ENCODE assay signal across 9 mouse cellular contexts in the genomic region with DNA sequence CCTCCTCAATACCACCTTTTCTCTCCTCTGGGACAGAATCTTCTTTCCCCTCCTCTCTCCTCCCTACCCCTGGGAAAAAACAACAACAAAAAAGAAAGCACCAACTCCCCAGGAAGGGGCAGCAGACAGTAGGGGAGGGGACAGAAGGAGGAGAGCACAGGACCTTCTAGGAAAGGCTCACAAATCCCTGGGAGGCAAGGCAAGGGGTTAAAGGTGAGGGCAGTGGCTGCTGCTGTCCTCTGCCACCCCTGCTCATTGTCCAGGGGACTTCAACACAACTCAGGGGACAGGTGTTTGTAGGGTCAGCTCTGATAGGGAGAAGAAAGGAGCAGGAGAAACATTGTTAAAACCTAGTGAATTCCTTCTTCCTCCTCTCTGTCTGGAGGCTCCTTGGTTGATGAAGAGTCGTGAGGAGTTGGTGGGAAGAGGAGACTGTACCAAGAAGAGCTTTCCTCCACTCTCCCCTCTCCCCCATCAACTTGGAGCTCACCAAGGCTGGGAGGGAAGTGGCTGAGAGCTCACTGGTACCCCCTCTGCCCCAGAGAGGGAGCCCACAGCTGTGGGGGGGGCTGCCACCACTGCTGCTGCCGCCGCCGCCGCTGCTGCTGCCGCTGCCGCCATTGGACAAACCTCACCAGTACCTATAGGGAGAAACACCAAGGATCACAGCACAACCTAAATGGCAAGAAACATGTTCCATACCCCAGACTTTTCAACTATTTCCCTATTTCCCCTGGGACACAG. TPM values are rescaled to one million over a fixed set of nuclear protein-coding genes. Genes with fewer than 3 reads are reported as not detected.
DNase-seq lines count a peak whose midpoint lies in the region; ATAC-seq and TF ChIP-seq lines count a peak whose summit lies in the region.
"Had no signal": no experiment of that assay in that cellular context is flagged by ENCODE, and none has a peak within 500 bp of the region (broad histone marks: within the 10 kb centered on the region; RNA-seq: fewer than 3 reads in every experiment).

No protein-coding gene starts in this region.

- WGBS in kidney, postnatal 0 days: 70% methylated on average over 6 of the region's 7 CpGs
- WGBS in embryonic facial prominence, embryonic 12.5 days: 84% methylated on average over 7 of the region's 7 CpGs
- WGBS in hindbrain, embryonic 15.5 days: 79% methylated on average over 7 of the region's 7 CpGs
- 77% methylated on average over 7 of the region's 7 CpGs for WGBS in midbrain, embryonic 14.5 days

- H3K4me1 ChIP-seq in kidney, postnatal 0 days (replicated peaks; ENCODE audit: insufficient read depth, low read length): peaks cover 45% of the 10 kb centered on the region
- H3K4me1 ChIP-seq in embryonic facial prominence, embryonic 12.5 days: peaks cover 72% of the 10 kb centered on the region
- peaks cover 74% of the 10 kb centered on the region for H3K4me1 ChIP-seq in hindbrain, embryonic 15.5 days (replicated peaks)
- H3K4me1 ChIP-seq in midbrain, embryonic 14.5 days (ENCODE audit: control insufficient read depth, insufficient read depth, low read length): peaks cover 49% of the 10 kb centered on the region

- H3K4me2 ChIP-seq in kidney, postnatal 0 days (ENCODE audit: low read length): peak overlapping the region; percentile 95; the same call in 1 of the 2 replicates
- peak overlapping the region; percentile 97 for H3K4me2 ChIP-seq in embryonic facial prominence, embryonic 12.5 days (replicated peaks)
- H3K4me2 ChIP-seq in hindbrain, embryonic 15.5 days: peak overlapping the region; percentile 89
- peak overlapping the region; percentile 91 for H3K4me2 ChIP-seq in midbrain, embryonic 14.5 days (ENCODE audit: low read length)

- ATAC-seq in kidney, postnatal 0 days (replicated peaks; ENCODE audit: low FRiP score, low read depth): no peak
- no peak for ATAC-seq in embryonic facial prominence, embryonic 12.5 days (ENCODE audit: insufficient number of reproducible peaks, insufficient read depth, low FRiP score, low TSS enrichment)
- ATAC-seq in hindbrain, embryonic 15.5 days (ENCODE audit: low FRiP score, low read depth): no peak
- no peak for ATAC-seq in midbrain, embryonic 14.5 days (ENCODE audit: low FRiP score, low TSS enrichment)

- H3K4me3 ChIP-seq in kidney, postnatal 0 days (replicated peaks; ENCODE audit: low read depth, low read length): no peak overlapping the region
- H3K4me3 ChIP-seq in embryonic facial prominence, embryonic 12.5 days: peak overlapping the region; percentile 92
- peak overlapping the region; percentile 74; the same call in 1 of the 2 replicates for H3K4me3 ChIP-seq in hindbrain, embryonic 15.5 days
- peak overlapping the region; percentile 95 for H3K4me3 ChIP-seq in midbrain, embryonic 14.5 days (replicated peaks; ENCODE audit: low read depth, low read length)

- no peaks in the 10 kb centered on the region for H3K9me3 ChIP-seq in kidney, postnatal 0 days (replicated peaks; ENCODE audit: low read length)
- no peaks in the 10 kb centered on the region for H3K9me3 ChIP-seq in embryonic facial prominence, embryonic 12.5 days
- H3K9me3 ChIP-seq in hindbrain, embryonic 15.5 days: no peaks in the 10 kb centered on the region
- no peaks in the 10 kb centered on the region for H3K9me3 ChIP-seq in midbrain, embryonic 14.5 days (ENCODE audit: control insufficient read depth, low read length)

- H3K36me3 ChIP-seq in kidney, postnatal 0 days (ENCODE audit: insufficient read depth, low read length): 0 out of 2 replicates have a peak, but pooled peaks cover 15% of the 10 kb centered on the region
- peaks cover 30% of the 10 kb centered on the region for H3K36me3 ChIP-seq in embryonic facial prominence, embryonic 12.5 days
- peaks cover 14% of the 10 kb centered on the region for H3K36me3 ChIP-seq in hindbrain, embryonic 15.5 days
- peaks cover 31% of the 10 kb centered on the region for H3K36me3 ChIP-seq in midbrain, embryonic 14.5 days (ENCODE audit: control insufficient read depth, insufficient read depth, low read length)

- no peak overlapping the region for H3K27ac ChIP-seq in kidney, postnatal 0 days
- H3K27ac ChIP-seq in embryonic facial prominence, embryonic 12.5 days: peak overlapping the region; percentile 72; the same call in 1 of the 2 replicates
- peak overlapping the region; percentile 18; the same call in 1 of the 2 replicates for H3K27ac ChIP-seq in hindbrain, embryonic 15.5 days (replicated peaks)
- H3K27ac ChIP-seq in midbrain, embryonic 14.5 days (replicated peaks; ENCODE audit: low read depth, low read length): peak overlapping the region; percentile 100; the same call in 1 of the 2 replicates

- DNase-seq in kidney, postnatal 0 days (ENCODE audit: low spot score): no peak
- DNase-seq in kidney, adult 9 months: no peak
- no peak for DNase-seq in midbrain, embryonic 14.5 days
- DNase-seq in retina, embryonic 14.5 days (ENCODE audit: low spot score): no peak
- DNase-seq in adrenal gland, postnatal 4 days (ENCODE audit: low spot score in 2 of 2): no peak
- DNase-seq in left cerebral cortex, adult 8-10 months (ENCODE audit: low spot score in 2 of 2): no peak

- H3K9ac ChIP-seq in kidney, postnatal 0 days (ENCODE audit: low read depth, low read length): no peak overlapping the region
- H3K9ac ChIP-seq in embryonic facial prominence, embryonic 12.5 days: peak overlapping the region; percentile 99; the same call in 1 of the 2 replicates
- peak overlapping the region; percentile 89 for H3K9ac ChIP-seq in hindbrain, embryonic 15.5 days
- peak overlapping the region; percentile 99; the same call in 1 of the 2 replicates for H3K9ac ChIP-seq in midbrain, embryonic 14.5 days (replicated peaks; ENCODE audit: low read length)

- TF ChIP-seq CTCF in kidney, postnatal 0 days (IDR thresholded peaks at IDR 0.05; ENCODE audit: low read depth): no peak

- no peaks in the 10 kb centered on the region for H3K27me3 ChIP-seq in kidney, postnatal 0 days (ENCODE audit: insufficient read depth, low read length)
- H3K27me3 ChIP-seq in embryonic facial prominence, embryonic 12.5 days: no peaks in the 10 kb centered on the region
- H3K27me3 ChIP-seq in hindbrain, embryonic 15.5 days: no peaks in the 10 kb centered on the region
- no peaks in the 10 kb centered on the region for H3K27me3 ChIP-seq in midbrain, embryonic 14.5 days (ENCODE audit: control insufficient read depth, insufficient read depth, low read length)

RNA-seq across cellular contexts. Expression of a gene that starts 1.7 kb away (rescaled TPM):
- 2.5 and 2.7 TPM in 2 replicates for polyA plus RNA-seq in kidney, postnatal 0 days (2015; fragmentation: Nextera tagmentation; extraction: Ambion mirVana)
- polyA plus RNA-seq in embryonic facial prominence, embryonic 12.5 days (2016; fragmentation: Nextera tagmentation; extraction: Ambion mirVana): 8.9 and 9.6 TPM in 2 replicates
- polyA plus RNA-seq in hindbrain, embryonic 15.5 days (2015; fragmentation: Nextera tagmentation; extraction: Ambion mirVana): 54.2 and 62.4 TPM in 2 replicates
- 21.8 and 28.9 TPM in 2 replicates for polyA plus RNA-seq in midbrain, embryonic 14.5 days (2014; fragmentation: Nextera tagmentation; extraction: Ambion mirVana)
- 10 to 100 TPM in 1 of 2 experiments, 1 to 10 TPM in 1; 7.4 to 11.1 TPM for total RNA-seq in adrenal gland, postnatal 4 days (2021)
- total RNA-seq in left cerebral cortex, adult 8-10 months (2022): 100 to 1,000 TPM; 191 to 225 (median 213) TPM

RNA-seq across cellular contexts. Expression of a gene that starts 1.8 kb away (rescaled TPM):
- polyA plus RNA-seq in kidney, postnatal 0 days (2015; fragmentation: Nextera tagmentation; extraction: Ambion mirVana): 44.2 and 53.8 TPM in 2 replicates
- 59.3 and 77.8 TPM in 2 replicates for polyA plus RNA-seq in embryonic facial prominence, embryonic 12.5 days (2016; fragmentation: Nextera tagmentation; extraction: Ambion mirVana)
- polyA plus RNA-seq in hindbrain, embryonic 15.5 days (2015; fragmentation: Nextera tagmentation; extraction: Ambion mirVana): 63.3 and 77.5 TPM in 2 replicates
- polyA plus RNA-seq in midbrain, embryonic 14.5 days (2014; fragmentation: Nextera tagmentation; extraction: Ambion mirVana): 53.4 and 64.6 TPM in 2 replicates
- 10 to 100 TPM; 34.8 to 36.6 TPM for total RNA-seq in adrenal gland, postnatal 4 days (2021)
- total RNA-seq in left cerebral cortex, adult 8-10 months (2022): 10 to 100 TPM; 35.5 to 49.5 (median 45.3) TPM

RNA-seq across cellular contexts. Expression of a gene that starts 4.1 kb away (rescaled TPM):
- polyA plus RNA-seq in kidney, postnatal 0 days (2015; fragmentation: Nextera tagmentation; extraction: Ambion mirVana): 50.3 and 58.7 TPM in 2 replicates
- 118 and 122 TPM in 2 replicates for polyA plus RNA-seq in embryonic facial prominence, embryonic 12.5 days (2016; fragmentation: Nextera tagmentation; extraction: Ambion mirVana)
- polyA plus RNA-seq in hindbrain, embryonic 15.5 days (2015; fragmentation: Nextera tagmentation; extraction: Ambion mirVana): 84.0 and 87.3 TPM in 2 replicates
- polyA plus RNA-seq in midbrain, embryonic 14.5 days (2014; fragmentation: Nextera tagmentation; extraction: Ambion mirVana): 68.3 and 80.8 TPM in 2 replicates
- 100 to 1,000 TPM; 240 to 256 TPM for total RNA-seq in adrenal gland, postnatal 4 days (2021)
- total RNA-seq in left cerebral cortex, adult 8-10 months (2022): 100 to 1,000 TPM; 167 to 197 (median 191) TPM

RNA-seq across cellular contexts. Expression of a gene that starts 5.5 kb away (rescaled TPM):
- 19.4 and 25.0 TPM in 2 replicates for polyA plus RNA-seq in kidney, postnatal 0 days (2015; fragmentation: Nextera tagmentation; extraction: Ambion mirVana)
- 51.4 and 76.7 TPM in 2 replicates for polyA plus RNA-seq in embryonic facial prominence, embryonic 12.5 days (2016; fragmentation: Nextera tagmentation; extraction: Ambion mirVana)
- 28.1 and 46.9 TPM in 2 replicates for polyA plus RNA-seq in hindbrain, embryonic 15.5 days (2015; fragmentation: Nextera tagmentation; extraction: Ambion mirVana)
- polyA plus RNA-seq in midbrain, embryonic 14.5 days (2014; fragmentation: Nextera tagmentation; extraction: Ambion mirVana): 21.2 and 38.3 TPM in 2 replicates
- total RNA-seq in adrenal gland, postnatal 4 days (2021): 10 to 100 TPM; 12.4 to 15.4 TPM
- total RNA-seq in left cerebral cortex, adult 8-10 months (2022): 10 to 100 TPM; 13.2 to 34.8 (median 28.4) TPM

RNA-seq across cellular contexts. Expression of a gene that starts 6.4 kb away (rescaled TPM):
- polyA plus RNA-seq in kidney, postnatal 0 days (2015; fragmentation: Nextera tagmentation; extraction: Ambion mirVana): 0.21 and 0.65 TPM in 2 replicates
- polyA plus RNA-seq in embryonic facial prominence, embryonic 12.5 days (2016; fragmentation: Nextera tagmentation; extraction: Ambion mirVana): 0.37 TPM in 1 of 2 replicates, not detected in the other
- 0.28 TPM in 1 of 2 replicates, not detected in the other for polyA plus RNA-seq in hindbrain, embryonic 15.5 days (2015; fragmentation: Nextera tagmentation; extraction: Ambion mirVana)
- polyA plus RNA-seq in midbrain, embryonic 14.5 days (2014; fragmentation: Nextera tagmentation; extraction: Ambion mirVana): not detected in 2 replicates
- 1 to 10 TPM; 3.5 to 8.3 TPM for total RNA-seq in adrenal gland, postnatal 4 days (2021)
- 1 to 10 TPM in 1 of 4 experiments, not detected in 3; 2.5 TPM for total RNA-seq in left cerebral cortex, adult 8-10 months (2022)
- total RNA-seq: left cerebral cortex, adult 18-20 months had no signal
